Mouse (Mus musculus): Measurements from ENCODE around the gene H2-M10.6.

DNA sequence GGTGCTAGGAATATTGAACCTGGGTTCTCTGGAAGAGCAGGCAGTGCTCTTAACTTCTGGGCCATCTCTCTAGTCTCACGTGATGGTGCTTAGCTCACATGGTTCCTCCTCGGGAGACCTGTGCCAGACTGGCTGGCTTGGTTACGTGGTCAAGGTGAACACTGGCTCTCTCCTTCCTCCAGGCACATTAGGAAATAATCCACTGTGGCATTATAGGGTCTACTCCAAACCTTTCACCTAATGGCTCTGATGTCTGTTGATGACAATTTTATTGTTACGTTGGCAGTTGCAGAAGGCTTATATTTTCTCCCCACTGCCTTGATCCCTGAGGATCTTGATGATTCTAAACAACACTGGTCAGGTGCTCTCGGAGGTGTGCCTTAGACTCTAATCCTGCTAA, 36.9 kb downstream of the H2-M10.6 start:
- TF ChIP-seq EP300 (optimal IDR thresholded peaks at IDR 0.05) (no peak), CTCF (IDR thresholded peaks at IDR 0.05; ENCODE audit: low read depth) (no peak)

Data from stomach, postnatal 0 days (tissue).